Mouse (Mus musculus) hindbrain, embryonic 10.5 days (tissue): ENCODE measurements around the gene Emc1. TPM values are rescaled to one million over a fixed set of nuclear protein-coding genes. Genes with fewer than 3 reads are reported as not detected.

Experiments
- DNase-seq: peaks from one replicate; pipeline ENCODE4 v3.0.0-alpha.2; 2017; ENCODE audit warnings: low spot score
- H3K27ac ChIP-seq: fragments of 300-500 bp; sonication (generic); 2 replicates; pipeline ENCODE4 v1.5.1; 2016; ENCODE audit warnings: mild to moderate bottlenecking, moderate library complexity
- H3K27me3 ChIP-seq: fragments of 300-500 bp; sonication (generic); 2 replicates; pipeline ENCODE4 v1.6.1; 2016; ENCODE audit warnings: mild to moderate bottlenecking; ENCODE audit not compliant: poor library complexity, insufficient read depth, severe bottlenecking
- H3K36me3 ChIP-seq: fragments of 300-500 bp; sonication (generic); 2 replicates; pipeline ENCODE4 v1.6.1; 2016; ENCODE audit warnings: mild to moderate bottlenecking, moderate library complexity
- H3K4me1 ChIP-seq: fragments of 300-500 bp; sonication (generic); replicated peaks from 2 replicates; pipeline ENCODE4 v1.6.1; 2016; ENCODE audit warnings: mild to moderate bottlenecking
- H3K4me3 ChIP-seq: fragments of 300-500 bp; sonication (generic); 2 replicates; pipeline ENCODE4 v1.5.1; 2016; ENCODE audit warnings: mild to moderate bottlenecking, moderate library complexity
- H3K9me3 ChIP-seq: fragments of 300-500 bp; sonication (generic); 2 replicates; pipeline ENCODE4 v1.6.1; 2016; ENCODE audit warnings: mild to moderate bottlenecking, moderate library complexity
- WGBS: fragments of 180-500 bp; shearing (Covaris S2); methylation state at CpG from one replicate; pipeline ENCODE4 v1.1.7; 2016; 5-methylcytosine and 5-hydroxymethylcytosine counted together
- polyA plus RNA-seq: library from polyadenylated mRNA; unstranded; fragments of >200 nt; fragmentation: Nextera tagmentation; extraction: Ambion mirVana; gene quantifications from 2 replicates; pipeline ENCODE4 v1.2.1, GENCODE M21; 2016

The Emc1 gene
- polyA plus RNA-seq, 1 experiment from 2014 or later, result 38.3 TPM

- DNase-seq, result no peak
- WGBS, result 71% methylated on average over 7 of the region's 7 CpGs
- no peak overlapping the region for H3K4me3 ChIP-seq
- peaks cover 11% of the 10 kb centered on the region for H3K4me1 ChIP-seq
- H3K27ac ChIP-seq, result no peak overlapping the region
- H3K9me3 ChIP-seq, result no peaks in the 10 kb centered on the region
- H3K36me3 ChIP-seq, result no peaks in the 10 kb centered on the region
- peaks cover 27% of the 10 kb centered on the region; the same call in 1 of the 2 replicates for H3K27me3 ChIP-seq
Measured at GRCm38 (mm10) chr4:139335507-139335906, 16.9 kb upstream of the Emc1 start.

- peak overlapping the region; percentile 38 for H3K4me3 ChIP-seq
- peak; percentile 79 for DNase-seq
- WGBS, result 24% methylated on average over 24 of the region's 24 CpGs
- H3K9me3 ChIP-seq, result no peaks in the 10 kb centered on the region
- peaks cover 19% of the 10 kb centered on the region; the same call in 1 of the 2 replicates for H3K27me3 ChIP-seq
- peaks cover 5% of the 10 kb centered on the region for H3K4me1 ChIP-seq
- H3K36me3 ChIP-seq, result no peaks in the 10 kb centered on the region
- H3K27ac ChIP-seq, result peak overlapping the region; percentile 57; the same call in 1 of the 2 replicates
Measured at GRCm38 (mm10) chr4:139336822-139337483, 15.4 kb upstream of the Emc1 start.

DNA sequence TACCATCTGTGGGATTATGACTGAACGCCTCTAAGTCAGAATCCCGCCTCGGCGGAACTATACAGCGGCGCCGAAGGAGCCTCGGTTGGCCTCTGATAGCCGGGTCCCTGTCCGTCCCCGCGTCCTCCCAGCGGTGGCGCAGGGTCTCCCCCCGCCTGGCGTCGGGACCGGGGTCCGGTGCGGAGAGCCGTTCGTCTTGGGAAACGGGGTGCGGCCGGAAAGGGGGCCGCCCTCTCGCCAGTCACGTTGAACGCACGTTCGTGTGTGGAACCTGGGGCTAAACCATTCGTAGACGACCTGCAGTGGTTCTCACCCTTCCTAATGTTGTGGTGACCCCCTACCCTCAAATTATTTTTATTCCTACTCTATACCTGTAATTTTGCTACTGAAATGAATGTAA is 14.2 kb upstream of the Emc1 start:
- Histone ChIP-seq H3K27me3 (peaks cover 19% of the 10 kb centered on the region; the same call in 1 of the 2 replicates), H3K36me3 (no peaks in the 10 kb centered on the region), H3K9me3 (no peaks in the 10 kb centered on the region), H3K4me3 (no peak overlapping the region), H3K27ac (no peak overlapping the region), H3K4me1 (peaks cover 5% of the 10 kb centered on the region)
- no peak for DNase-seq
- 55% methylated on average over 33 of the region's 33 CpGs for WGBS

GRCm38 (mm10) chr4:139340835-139341234 is 11.6 kb upstream of the Emc1 start:
- H3K36me3 ChIP-seq, result peaks cover 15% of the 10 kb centered on the region
- no peaks in the 10 kb centered on the region for H3K9me3 ChIP-seq
- H3K27ac ChIP-seq, result no peak overlapping the region
- DNase-seq, result no peak
- H3K27me3 ChIP-seq, result peaks cover 19% of the 10 kb centered on the region; the same call in 1 of the 2 replicates
- WGBS, result 85% methylated on average over 4 of the region's 4 CpGs
- peaks cover 5% of the 10 kb centered on the region for H3K4me1 ChIP-seq
- H3K4me3 ChIP-seq, result no peak overlapping the region

- peaks cover 5% of the 10 kb centered on the region for H3K4me1 ChIP-seq
- no peak for DNase-seq
- H3K36me3 ChIP-seq, result peaks cover 23% of the 10 kb centered on the region
- 79% methylated on average over 7 of the region's 7 CpGs for WGBS
- no peak overlapping the region for H3K4me3 ChIP-seq
- H3K9me3 ChIP-seq, result no peaks in the 10 kb centered on the region
- peaks cover 18% of the 10 kb centered on the region; the same call in 1 of the 2 replicates for H3K27me3 ChIP-seq
- no peak overlapping the region for H3K27ac ChIP-seq
Measured at GRCm38 (mm10) chr4:139341556-139342233, 10.7 kb upstream of the Emc1 start.

DNA sequence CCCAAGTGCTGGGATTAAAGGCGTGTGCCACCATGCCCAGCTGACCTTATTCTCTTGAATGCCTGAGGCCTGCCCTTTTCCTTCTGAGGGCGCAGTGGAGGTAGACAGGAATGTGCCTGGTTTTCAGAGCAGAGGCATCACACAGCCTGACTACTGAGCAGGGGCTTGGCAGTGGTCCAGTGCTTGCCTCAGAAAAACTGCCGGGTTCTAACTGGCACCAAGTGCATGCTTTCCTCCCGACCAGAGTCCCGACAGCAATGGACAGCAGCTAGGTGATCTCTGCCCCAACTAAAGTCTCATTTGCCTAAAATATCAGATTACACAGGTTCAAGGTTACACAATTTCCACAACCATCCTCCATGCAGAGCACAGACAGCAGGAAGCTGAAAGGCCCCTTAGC is 8.7 kb upstream of the Emc1 start:
- Histone ChIP-seq H3K27ac (no peak overlapping the region), H3K4me3 (no peak overlapping the region), H3K27me3 (no peaks in the 10 kb centered on the region), H3K9me3 (no peaks in the 10 kb centered on the region), H3K36me3 (peaks cover 44% of the 10 kb centered on the region), H3K4me1 (no peaks in the 10 kb centered on the region)
- 83% methylated on average over 5 of the region's 5 CpGs for WGBS
- DNase-seq, result no peak

GRCm38 (mm10) chr4:139345416-139346019 is 6.9 kb upstream of the Emc1 start:
- H3K36me3 ChIP-seq, result peaks cover 60% of the 10 kb centered on the region

GRCm38 (mm10) chr4:139352832-139353231 is 445 bp downstream of the Emc1 start:
- WGBS, result under 1% methylated on average over 7 of the region's 7 CpGs
- Histone ChIP-seq H3K36me3 (peaks cover 64% of the 10 kb centered on the region), H3K4me1 (peaks cover 23% of the 10 kb centered on the region), H3K27ac (peak overlapping the region; percentile 99), H3K4me3 (peak overlapping the region; percentile 81), H3K9me3 (no peaks in the 10 kb centered on the region), H3K27me3 (no peaks in the 10 kb centered on the region)
- no peak for DNase-seq

More at GRCm38 (mm10) chr4:139345416-139346019, 6.9 kb upstream of the Emc1 start:
- no peaks in the 10 kb centered on the region for H3K9me3 ChIP-seq
- WGBS, result 74% methylated on average over 23 of the region's 23 CpGs
- DNase-seq, result no peak
- peaks cover 3% of the 10 kb centered on the region for H3K4me1 ChIP-seq
- no peak overlapping the region for H3K4me3 ChIP-seq
- no peak overlapping the region for H3K27ac ChIP-seq
- no peaks in the 10 kb centered on the region for H3K27me3 ChIP-seq

- no peak overlapping the region for H3K27ac ChIP-seq
- H3K4me3 ChIP-seq, result no peak overlapping the region
- H3K4me1 ChIP-seq, result peaks cover 9% of the 10 kb centered on the region
- DNase-seq, result no peak
- H3K9me3 ChIP-seq, result no peaks in the 10 kb centered on the region
- peaks cover 81% of the 10 kb centered on the region for H3K36me3 ChIP-seq
- H3K27me3 ChIP-seq, result no peaks in the 10 kb centered on the region
- WGBS, result 94% methylated on average over 3 of the region's 3 CpGs
Measured at GRCm38 (mm10) chr4:139357211-139357610, 4.8 kb downstream of the Emc1 start.

- no peak for DNase-seq
- no peak overlapping the region for H3K4me3 ChIP-seq
- no peaks in the 10 kb centered on the region for H3K9me3 ChIP-seq
- no peaks in the 10 kb centered on the region for H3K4me1 ChIP-seq
- H3K27me3 ChIP-seq, result no peaks in the 10 kb centered on the region
- H3K36me3 ChIP-seq, result peaks cover 99% of the 10 kb centered on the region
- no peak overlapping the region for H3K27ac ChIP-seq
- WGBS, result 93% methylated on average over 11 of the region's 11 CpGs
Measured at GRCm38 (mm10) chr4:139360761-139361548, 8.6 kb downstream of the Emc1 start.

- 96% methylated on average over 3 of the region's 3 CpGs for WGBS
- DNase-seq, result no peak
- Histone ChIP-seq H3K36me3 (peaks cover 98% of the 10 kb centered on the region), H3K27me3 (no peaks in the 10 kb centered on the region), H3K27ac (no peak overlapping the region), H3K4me3 (no peak overlapping the region), H3K9me3 (no peaks in the 10 kb centered on the region), H3K4me1 (no peaks in the 10 kb centered on the region)
Measured at GRCm38 (mm10) chr4:139367336-139367735, 14.9 kb downstream of the Emc1 start.

- peaks cover 98% of the 10 kb centered on the region for H3K36me3 ChIP-seq
Measured at GRCm38 (mm10) chr4:139368038-139368437, 15.7 kb downstream of the Emc1 start.

More at GRCm38 (mm10) chr4:139368038-139368437, 15.7 kb downstream of the Emc1 start:
- H3K27me3 ChIP-seq, result no peaks in the 10 kb centered on the region
- H3K4me1 ChIP-seq, result no peaks in the 10 kb centered on the region
- no peak for DNase-seq
- H3K4me3 ChIP-seq, result no peak overlapping the region
- 94% methylated on average over 5 of the region's 5 CpGs for WGBS
- H3K9me3 ChIP-seq, result no peaks in the 10 kb centered on the region
- no peak overlapping the region for H3K27ac ChIP-seq
